Mouse (Mus musculus): ENCODE data around the gene Gm20532. TPM values are rescaled to one million over a fixed set of nuclear protein-coding genes. Genes with fewer than 3 reads are reported as not detected.

Gm20532 gene
- polyA plus RNA-seq, 1 experiment from 2014 or later = 0.22 TPM

DNA sequence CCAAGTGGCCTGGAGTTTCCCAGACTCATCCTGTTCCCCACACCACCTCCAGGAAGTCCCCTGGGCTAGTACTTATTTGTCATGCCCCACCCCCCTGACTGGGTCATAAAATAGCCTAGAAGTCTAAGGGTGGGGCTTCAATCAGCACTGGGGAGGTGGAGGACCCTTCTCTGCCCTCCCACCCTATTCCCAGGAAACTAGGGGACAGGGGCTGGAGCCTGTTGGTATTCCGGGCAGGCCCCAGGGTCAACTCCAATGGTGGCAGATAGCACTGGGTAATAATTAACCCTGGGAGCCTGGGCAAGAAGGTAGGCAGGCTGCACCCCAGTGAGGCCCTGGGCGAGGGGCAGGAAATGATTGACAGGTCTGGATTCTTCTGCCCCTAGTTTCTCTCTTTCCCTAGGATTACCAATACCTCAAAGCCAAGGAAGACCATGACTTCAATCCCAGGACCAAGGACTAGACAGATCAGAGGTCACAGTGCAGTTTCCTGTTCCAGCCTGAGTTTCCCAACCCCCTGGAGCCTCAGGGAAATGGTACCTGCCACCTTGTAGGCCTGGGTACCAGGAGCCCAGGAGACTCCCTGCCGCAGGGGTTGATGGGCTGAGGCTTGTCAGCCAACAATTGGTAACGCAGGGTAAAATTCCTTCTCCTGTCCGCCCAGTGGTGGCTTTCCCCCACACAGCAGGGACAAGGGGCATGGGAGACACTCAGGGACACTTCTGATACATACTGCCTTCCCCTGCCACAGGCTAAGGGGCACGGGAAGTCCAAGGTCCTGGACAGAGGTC, 8.7 kb downstream of the Gm20532 start:
- Histone ChIP-seq H3K27ac (no peak overlapping the region), H3K79me2 (ENCODE audit: inconsistent target) (no peaks in the 10 kb centered on the region; the same call in 1 of the 2 replicates), H3K36me3 (ENCODE audit: inconsistent target) (peaks cover 28% of the 10 kb centered on the region; the same call in 1 of the 2 replicates), H3K4me3 (ENCODE audit: inconsistent target) (no peak overlapping the region)
- 84% methylated on average over 6 of the region's 6 CpGs for WGBS (ENCODE audit: missing documents)

DNA sequence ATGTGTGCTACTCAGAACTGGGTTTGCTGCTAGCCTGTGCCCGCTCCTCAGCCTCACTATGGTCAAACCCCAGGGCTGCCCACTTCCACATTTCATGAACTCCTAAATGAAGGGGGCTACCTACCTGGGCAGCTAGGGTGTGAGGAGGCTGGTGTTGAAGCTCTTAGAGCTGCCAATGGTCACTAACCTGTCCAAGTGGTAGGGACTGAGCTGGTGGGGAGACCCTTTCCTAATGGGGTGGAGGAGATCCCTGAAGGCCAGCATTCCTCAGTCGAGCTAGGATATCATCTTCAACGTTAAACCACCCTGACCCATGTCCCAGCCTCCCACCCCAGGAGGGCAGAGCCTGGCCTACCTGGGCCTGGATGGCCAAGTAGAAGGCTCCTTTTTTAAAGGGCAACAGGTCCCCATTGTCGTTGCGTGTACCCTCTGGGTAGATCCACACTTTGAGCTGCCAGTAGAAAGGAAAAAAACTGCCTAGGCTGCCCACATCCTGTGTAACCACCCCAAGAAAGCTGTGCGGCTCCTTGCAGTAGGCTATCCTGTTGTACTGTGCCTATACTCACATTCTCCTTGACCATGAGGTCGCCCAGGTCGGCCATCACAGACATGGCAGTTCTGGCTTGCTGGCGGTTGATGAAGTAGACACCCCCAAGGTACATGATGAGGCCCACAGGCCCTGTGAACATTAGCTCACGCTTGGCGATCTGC, 9.4 kb downstream of the Gm20532 start:
- no peaks in the 10 kb centered on the region; the same call in 1 of the 2 replicates for H3K79me2 ChIP-seq (ENCODE audit: inconsistent target)
- H3K4me3 ChIP-seq (ENCODE audit: inconsistent target) = no peak overlapping the region
- 67% methylated on average over 11 of the region's 11 CpGs for WGBS (ENCODE audit: missing documents)
- H3K27ac ChIP-seq = no peak overlapping the region
- H3K36me3 ChIP-seq (ENCODE audit: inconsistent target) = peaks cover 28% of the 10 kb centered on the region; the same call in 1 of the 2 replicates

DNA sequence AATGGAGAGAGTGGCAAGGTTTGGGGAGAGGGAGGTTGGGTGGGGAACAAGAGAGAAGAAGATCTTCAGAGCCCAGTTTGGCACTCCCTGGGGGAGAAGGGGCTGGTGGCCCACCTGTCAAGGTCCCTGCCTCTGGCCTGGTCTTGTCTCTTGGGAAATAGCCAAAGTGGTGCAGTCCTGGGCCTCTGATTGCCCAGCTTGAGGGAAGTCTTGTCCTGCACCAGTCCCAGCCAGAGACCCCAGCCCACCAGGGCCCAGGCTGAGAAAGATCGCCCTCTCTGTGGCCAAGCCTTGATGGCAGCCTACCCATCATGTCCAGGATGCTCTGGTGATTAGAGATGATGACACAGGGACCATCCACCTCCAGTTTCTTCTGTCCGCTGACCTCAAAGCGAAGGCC, 10.5 kb downstream of the Gm20532 start:
- WGBS (ENCODE audit: missing documents) = 91% methylated on average over 3 of the region's 3 CpGs
- peaks cover 28% of the 10 kb centered on the region; the same call in 1 of the 2 replicates for H3K36me3 ChIP-seq (ENCODE audit: inconsistent target)
- H3K4me3 ChIP-seq (ENCODE audit: inconsistent target) = no peak overlapping the region
- H3K79me2 ChIP-seq (ENCODE audit: inconsistent target) = no peaks in the 10 kb centered on the region; the same call in 1 of the 2 replicates
- H3K27ac ChIP-seq = no peak overlapping the region

DNA sequence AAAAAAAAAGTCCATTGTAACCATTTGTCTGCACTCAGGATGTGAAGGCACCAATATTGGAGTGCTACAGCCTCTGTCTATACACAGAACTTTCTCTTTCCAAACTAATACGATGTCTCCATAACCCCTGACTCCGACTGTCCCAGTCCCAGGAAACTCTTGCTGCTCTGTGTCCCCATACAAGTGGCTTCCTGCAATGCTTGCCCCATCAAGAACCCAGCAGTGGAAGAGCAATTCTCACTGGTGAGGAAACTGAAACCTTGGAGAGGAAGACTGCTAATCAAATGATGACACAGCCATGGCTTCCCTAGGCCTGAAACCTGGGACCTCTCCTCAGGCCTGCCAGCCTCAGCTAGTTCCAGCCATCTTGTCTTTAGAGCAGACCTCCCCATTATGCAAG, 11.4 kb downstream of the Gm20532 start:
- no peak overlapping the region for H3K4me3 ChIP-seq (ENCODE audit: inconsistent target)
- peaks cover 28% of the 10 kb centered on the region; the same call in 1 of the 2 replicates for H3K36me3 ChIP-seq (ENCODE audit: inconsistent target)
- 65% methylated on average over 2 of the region's 2 CpGs for WGBS (ENCODE audit: missing documents)
- peaks cover 8% of the 10 kb centered on the region; the same call in 1 of the 2 replicates for H3K79me2 ChIP-seq (ENCODE audit: inconsistent target)
- H3K27ac ChIP-seq = no peak overlapping the region

DNA sequence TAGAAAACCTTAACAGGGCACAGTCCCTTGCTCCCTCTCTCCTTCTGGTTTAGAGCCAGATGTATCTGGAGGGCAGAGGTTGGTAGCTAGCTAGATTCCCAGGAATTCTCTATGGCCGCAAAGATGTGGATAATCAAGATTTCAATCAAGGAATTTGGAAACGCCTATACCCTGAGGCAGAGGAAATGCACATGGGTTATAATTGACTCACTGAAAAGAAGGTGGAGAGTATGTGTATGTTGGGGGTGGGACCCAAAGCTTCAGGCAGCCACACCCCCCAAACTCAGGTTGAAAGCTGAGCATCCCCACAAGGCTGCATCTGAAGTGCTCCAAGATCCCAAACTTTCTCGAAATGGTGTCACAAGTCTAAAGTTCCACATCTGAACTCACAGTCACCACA, 12.0 kb downstream of the Gm20532 start:
- Histone ChIP-seq H3K4me3 (ENCODE audit: inconsistent target) (no peak overlapping the region), H3K36me3 (ENCODE audit: inconsistent target) (peaks cover 22% of the 10 kb centered on the region; the same call in 1 of the 2 replicates), H3K27ac (no peak overlapping the region), H3K79me2 (ENCODE audit: inconsistent target) (peaks cover 15% of the 10 kb centered on the region; the same call in 1 of the 2 replicates)
- 95% methylated on average over 2 of the region's 3 CpGs for WGBS (ENCODE audit: missing documents)

DNA sequence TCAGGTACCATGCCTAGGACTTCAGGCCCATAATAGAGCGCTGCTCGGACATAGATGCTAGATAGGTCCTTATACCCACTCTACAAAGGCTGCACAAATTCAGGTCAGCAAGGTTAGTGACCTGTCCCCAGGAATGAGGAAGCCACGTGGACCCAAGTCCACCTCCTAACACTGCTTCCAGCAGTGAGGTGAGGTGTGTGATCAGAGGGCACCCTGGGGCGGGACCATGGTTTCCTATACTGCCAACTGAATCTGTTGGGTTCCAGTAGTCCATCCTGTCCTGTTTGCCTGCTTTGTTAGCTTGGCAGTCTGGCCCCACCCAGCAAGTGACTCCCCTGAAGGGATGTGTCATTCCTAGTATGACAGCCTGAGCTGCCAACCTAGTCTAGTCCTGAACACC, 13.5 kb downstream of the Gm20532 start:
- no peak overlapping the region for H3K27ac ChIP-seq
- no peak overlapping the region for H3K4me3 ChIP-seq (ENCODE audit: inconsistent target)
- peaks cover 15% of the 10 kb centered on the region; the same call in 1 of the 2 replicates for H3K79me2 ChIP-seq (ENCODE audit: inconsistent target)
- peaks cover 12% of the 10 kb centered on the region; the same call in 1 of the 2 replicates for H3K36me3 ChIP-seq (ENCODE audit: inconsistent target)
- WGBS (ENCODE audit: missing documents) = 78% methylated on average over 4 of the region's 4 CpGs

DNA sequence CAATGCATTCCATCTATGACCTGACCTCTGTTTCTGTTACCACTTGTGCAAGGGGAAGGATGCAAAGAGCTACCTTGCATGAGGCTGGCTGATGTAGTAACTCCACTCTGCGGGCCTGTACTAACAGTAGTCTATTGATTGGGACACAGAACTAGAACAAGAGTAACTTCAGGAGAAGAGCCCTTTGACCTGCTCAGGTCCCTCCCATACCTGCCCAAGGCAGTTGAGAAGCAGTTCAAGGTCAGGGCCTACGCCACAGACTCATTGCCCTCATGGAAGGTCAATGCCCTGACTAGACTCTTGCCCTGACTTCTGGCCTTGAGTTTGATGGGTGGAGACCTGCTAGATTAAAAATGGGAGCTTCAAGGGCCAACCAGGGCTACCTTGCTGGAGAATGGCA, 14.2 kb downstream of the Gm20532 start:
- Histone ChIP-seq H3K79me2 (ENCODE audit: inconsistent target) (peaks cover 15% of the 10 kb centered on the region; the same call in 1 of the 2 replicates), H3K4me3 (ENCODE audit: inconsistent target) (no peak overlapping the region), H3K27ac (no peak overlapping the region), H3K36me3 (ENCODE audit: inconsistent target) (0 out of 2 replicates have a peak, but pooled peaks cover 6% of the 10 kb centered on the region)
- WGBS (ENCODE audit: missing documents) = 94% methylated on average over 2 of the region's 2 CpGs

DNA sequence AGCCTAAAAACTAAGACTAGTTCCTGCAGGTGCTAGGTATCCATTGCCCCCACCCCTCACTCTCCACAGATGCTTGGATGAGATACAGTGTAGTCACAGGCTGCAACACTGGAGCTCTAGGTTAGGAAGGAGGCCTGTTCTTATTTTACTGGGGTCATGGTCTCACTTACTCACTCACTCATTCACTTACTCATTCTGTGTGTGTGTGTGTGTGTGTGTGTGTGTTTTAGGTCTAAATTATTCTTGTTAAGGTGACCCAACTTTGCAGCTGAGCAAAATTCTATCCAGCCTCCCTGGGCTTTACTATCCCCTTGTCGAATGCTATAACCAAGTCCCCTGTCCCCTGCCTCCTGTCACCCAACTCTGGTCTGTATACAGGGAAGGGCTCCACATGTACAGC, 15.2 kb downstream of the Gm20532 start:
- H3K27ac ChIP-seq = no peak overlapping the region
- WGBS (ENCODE audit: missing documents) = 67% methylated on average over 1 of the region's 1 CpGs
- H3K79me2 ChIP-seq (ENCODE audit: inconsistent target) = peaks cover 15% of the 10 kb centered on the region; the same call in 1 of the 2 replicates
- H3K36me3 ChIP-seq (ENCODE audit: inconsistent target) = no peaks in the 10 kb centered on the region
- H3K4me3 ChIP-seq (ENCODE audit: inconsistent target) = no peak overlapping the region

DNA sequence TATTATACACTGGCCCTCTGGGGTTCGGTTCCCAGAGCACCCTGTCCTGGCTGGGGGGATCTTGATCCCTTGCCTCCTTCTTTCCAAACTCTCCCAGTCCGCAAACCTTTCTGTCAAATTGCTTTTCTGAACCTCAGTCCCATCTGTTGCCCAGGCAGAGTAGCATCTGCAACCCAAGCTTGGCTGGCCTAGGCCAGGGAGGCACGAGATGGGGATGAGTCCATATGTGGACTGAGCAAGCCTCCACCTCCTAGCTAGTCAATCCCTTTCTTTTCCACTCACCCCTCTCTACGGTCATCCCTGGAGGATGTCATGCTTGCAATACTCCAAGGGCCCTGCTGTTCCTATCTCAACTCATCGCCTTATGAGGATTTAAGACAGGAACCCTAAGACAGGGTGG, 16.2 kb downstream of the Gm20532 start:
- 96% methylated on average over 5 of the region's 5 CpGs for WGBS (ENCODE audit: missing documents)
- no peak overlapping the region for H3K4me3 ChIP-seq (ENCODE audit: inconsistent target)

DNA sequence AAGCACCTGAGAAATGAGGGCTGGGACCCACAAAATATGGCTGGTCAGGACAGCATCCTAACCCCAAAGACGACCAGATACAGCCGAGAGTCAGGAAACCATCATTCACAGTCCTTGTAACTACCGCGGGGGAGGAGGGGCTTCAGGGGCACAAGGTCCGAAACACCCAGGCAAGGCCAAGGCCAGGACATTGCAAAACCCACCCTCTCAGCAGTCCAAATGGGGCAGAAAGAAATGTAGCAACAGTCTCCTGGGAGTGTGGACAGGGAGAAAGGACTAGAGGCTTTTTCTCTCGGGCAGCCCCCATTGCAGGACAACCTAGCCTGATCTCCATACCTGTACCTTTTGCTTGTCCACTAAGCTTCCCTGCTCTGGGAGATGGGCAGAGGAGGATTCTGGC, 16.7 kb downstream of the Gm20532 start:
- Histone ChIP-seq H3K27ac (no peak overlapping the region), H3K36me3 (ENCODE audit: inconsistent target) (no peaks in the 10 kb centered on the region), H3K4me3 (ENCODE audit: inconsistent target) (peak overlapping the region; percentile 57), H3K79me2 (ENCODE audit: inconsistent target) (peaks cover 15% of the 10 kb centered on the region; the same call in 1 of the 2 replicates)
- WGBS (ENCODE audit: missing documents) = 9% methylated on average over 6 of the region's 6 CpGs

More for the DNA sequence above, 16.2 kb downstream of the Gm20532 start:
- peaks cover 15% of the 10 kb centered on the region; the same call in 1 of the 2 replicates for H3K79me2 ChIP-seq (ENCODE audit: inconsistent target)
- H3K36me3 ChIP-seq (ENCODE audit: inconsistent target) = no peaks in the 10 kb centered on the region
- H3K27ac ChIP-seq = no peak overlapping the region

DNA sequence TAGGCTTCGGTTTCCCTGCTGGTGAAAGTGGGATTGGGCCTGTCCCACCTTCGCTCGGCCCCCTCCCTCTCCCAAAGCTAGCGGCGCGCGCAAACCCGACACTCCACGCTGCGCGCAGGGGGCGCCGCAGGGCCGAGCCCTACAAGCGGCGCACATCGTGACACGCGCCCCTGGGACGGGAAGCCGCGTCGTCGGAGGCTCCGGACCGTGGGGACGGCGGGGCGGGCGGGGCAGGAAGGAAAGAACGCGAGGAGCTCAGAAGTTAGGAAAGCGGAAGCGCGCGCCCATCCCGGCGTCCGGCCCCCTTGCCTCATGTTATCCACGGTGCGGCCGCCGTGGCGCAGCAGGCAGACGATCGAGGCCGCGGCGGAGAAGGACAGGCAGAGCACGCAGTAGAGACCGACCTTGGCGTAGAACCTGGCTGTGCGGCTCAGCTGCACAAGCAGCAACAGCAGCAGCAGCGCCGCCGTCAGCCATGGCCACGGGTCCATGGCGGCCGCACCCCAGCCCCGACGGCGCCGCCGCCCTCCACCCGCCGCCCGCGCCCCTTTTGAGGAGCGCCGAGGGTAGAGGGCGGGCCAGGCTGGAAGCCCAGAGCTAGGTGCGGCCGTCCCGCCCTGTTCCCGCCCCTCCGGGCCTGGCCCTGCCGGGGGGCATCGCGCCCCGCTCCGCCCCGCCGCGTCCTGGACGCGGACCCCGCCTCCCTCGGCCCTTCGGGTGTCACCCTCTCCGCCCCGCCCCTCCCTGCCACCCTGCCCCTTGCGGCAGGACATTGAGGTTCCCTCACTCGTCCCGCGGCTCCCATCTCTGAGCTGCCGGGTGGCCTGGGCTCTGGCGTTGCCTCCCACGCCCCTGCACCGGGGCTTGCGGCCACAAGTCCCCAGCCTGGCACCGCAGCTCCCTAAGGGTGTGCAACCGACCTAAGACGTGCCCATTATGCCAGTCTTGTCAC, 17.6 kb downstream of the Gm20532 start, which contains the start of gene Agpat2:
TSS of gene Agpat2 (minus strand) at position 698 of the 952 bp plus-strand sequence.
- Histone ChIP-seq H3K79me2 (ENCODE audit: inconsistent target) (peaks cover 15% of the 10 kb centered on the region; the same call in 1 of the 2 replicates), H3K4me3 (ENCODE audit: inconsistent target) (peak within 1 kb of the TSS; percentile 57), H3K27ac (no peak within 1 kb of the TSS), H3K36me3 (ENCODE audit: inconsistent target) (no peaks in the 10 kb centered on the region)
- under 1% methylated on average over 91 of the region's 103 CpGs for WGBS (ENCODE audit: missing documents)

DNA sequence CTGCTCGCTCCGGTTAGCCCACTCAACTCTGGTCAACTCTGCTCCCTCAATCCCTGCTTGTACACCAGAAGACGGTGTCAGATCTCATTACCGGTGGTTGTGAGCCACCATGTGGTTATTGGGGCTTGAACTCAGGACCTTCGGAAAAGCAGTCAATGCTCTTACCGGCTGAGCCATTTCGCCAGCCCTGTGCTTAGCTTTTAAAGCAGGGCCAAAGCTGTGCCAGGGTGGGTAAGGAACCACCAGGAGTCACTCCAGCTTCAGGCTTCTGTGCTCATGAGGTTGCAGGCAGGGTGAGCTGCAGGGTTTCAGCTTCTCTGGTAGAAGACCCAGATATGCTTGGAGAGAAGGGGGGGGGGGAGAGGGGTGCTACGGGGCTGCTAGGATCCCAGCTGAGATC, 18.9 kb downstream of the Gm20532 start:
- Histone ChIP-seq H3K79me2 (ENCODE audit: inconsistent target) (peaks cover 15% of the 10 kb centered on the region; the same call in 1 of the 2 replicates), H3K4me3 (ENCODE audit: inconsistent target) (no peak overlapping the region), H3K36me3 (ENCODE audit: inconsistent target) (no peaks in the 10 kb centered on the region), H3K27ac (no peak overlapping the region)
- WGBS (ENCODE audit: missing documents) = 86% methylated on average over 8 of the region's 8 CpGs

DNA sequence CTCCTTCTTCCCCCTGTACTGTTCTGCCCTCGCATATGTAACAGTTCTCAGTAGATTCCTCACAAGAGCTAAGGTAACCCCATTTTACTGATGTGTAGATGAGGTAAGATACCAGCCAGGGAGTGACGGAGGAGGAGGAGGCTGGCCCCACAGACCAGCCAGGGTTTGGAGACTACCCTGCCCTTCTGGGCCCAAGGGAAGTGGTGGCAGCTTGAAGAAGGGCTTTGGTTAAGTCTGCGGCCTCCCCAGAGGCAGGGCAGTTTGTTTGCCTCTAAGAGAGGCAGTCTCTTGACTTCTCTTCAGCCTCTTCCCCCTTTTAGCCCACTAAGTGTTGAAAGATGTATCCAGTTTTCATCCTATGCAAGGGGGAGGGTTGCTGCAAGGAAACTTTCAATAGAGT, 20.1 kb downstream of the Gm20532 start:
- Histone ChIP-seq H3K4me3 (ENCODE audit: inconsistent target) (no peak overlapping the region), H3K36me3 (ENCODE audit: inconsistent target) (no peaks in the 10 kb centered on the region), H3K27ac (no peak overlapping the region), H3K79me2 (ENCODE audit: inconsistent target) (peaks cover 15% of the 10 kb centered on the region; the same call in 1 of the 2 replicates)
- 47% methylated on average over 3 of the region's 3 CpGs for WGBS (ENCODE audit: missing documents)

Data from macrophage (primary cell).